Mouse (Mus musculus): ENCODE results near the gene Cela3b.

DNA sequence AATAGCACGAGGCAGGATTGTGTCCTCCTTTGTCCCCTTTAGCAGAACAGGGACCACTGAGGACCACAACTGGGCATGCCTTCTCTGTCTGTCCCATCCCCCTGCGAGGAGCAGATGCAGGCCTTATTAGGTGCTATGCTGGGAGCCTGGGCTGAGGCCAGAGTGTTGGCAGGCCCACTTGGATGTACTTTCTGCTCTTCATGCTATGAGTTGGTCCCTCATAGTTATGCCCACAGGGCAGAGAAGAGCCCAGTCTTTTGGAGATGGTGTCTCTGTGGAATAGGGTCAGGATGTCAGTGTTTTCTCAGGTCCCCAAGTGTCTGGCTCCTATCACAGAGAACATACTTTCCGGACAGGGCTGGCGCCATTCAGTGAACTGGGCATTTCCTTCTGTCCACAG is 36.7 kb upstream of the Cela3b start:
- TF ChIP-seq POLR2A (IDR thresholded peaks at IDR 0.05; ENCODE audit: control insufficient read depth, extremely low read depth, insufficient read depth, low read length, poor library complexity) = no peak
- no peak for TF ChIP-seq CTCF (IDR thresholded peaks at IDR 0.05; ENCODE audit: borderline replicate concordance, control insufficient read depth, extremely low read depth, insufficient read depth, low read length, poor library complexity)

Data from thymus, adult 2 months (tissue).